Mouse (Mus musculus): Measurements from ENCODE around the gene C1qtnf9.
A peak's percentile ranks its signal among the peaks of the same experiment; 100 is the strongest.

The C1qtnf9 gene

GRCm38 (mm10) chr14:60790103-60790502, 22.2 kb downstream of the C1qtnf9 start:
- peak; percentile 19 for DNase-seq (ENCODE audit: low spot score)

GRCm38 (mm10) chr14:60796600-60797322, 28.8 kb downstream of the C1qtnf9 start:
- no peak for DNase-seq (ENCODE audit: low spot score)

DNA sequence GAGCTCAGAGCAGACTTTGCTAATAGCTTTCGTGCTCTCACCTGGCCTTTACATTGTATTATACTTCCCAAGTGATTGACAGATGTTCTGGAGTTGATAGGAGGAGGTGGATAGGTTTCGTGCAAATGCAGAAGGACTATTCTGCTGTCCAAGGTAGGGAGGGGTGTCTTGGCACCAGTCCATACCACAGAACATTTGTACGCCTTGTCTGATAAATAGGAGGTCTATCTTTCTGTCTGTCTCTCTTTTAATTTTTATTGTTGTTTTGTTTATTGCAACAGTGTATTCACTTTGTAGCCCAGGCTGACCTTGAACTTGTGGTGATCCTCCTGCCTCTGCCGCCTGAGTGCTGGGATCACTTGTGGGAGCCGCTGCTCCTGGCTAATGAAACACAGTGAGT, 29.7 kb downstream of the C1qtnf9 start:
- DNase-seq (ENCODE audit: low spot score): no peak

DNA sequence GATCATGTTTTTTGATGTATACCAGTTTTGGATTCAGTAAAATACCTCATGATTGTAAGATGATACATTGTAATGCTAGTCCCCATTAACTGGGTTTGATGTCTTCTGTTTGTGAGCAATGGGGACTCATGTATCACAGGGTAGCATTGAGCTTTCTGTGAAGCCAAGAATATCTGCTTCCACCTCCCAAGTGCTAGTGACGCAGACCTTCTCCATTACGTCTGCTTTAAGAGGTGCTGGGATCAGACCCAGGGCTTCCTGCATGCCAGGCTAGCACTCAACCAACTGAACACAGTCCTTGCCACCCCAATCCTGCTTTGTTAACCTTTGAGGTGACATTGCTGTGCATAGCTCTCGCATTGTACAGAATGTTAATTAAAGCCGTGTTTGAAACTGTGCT, 30.8 kb downstream of the C1qtnf9 start:
- no peak for DNase-seq (ENCODE audit: low spot score)

- no peak for DNase-seq (ENCODE audit: low spot score)
These were observed 32.1 kb downstream of the C1qtnf9 start for GRCm38 (mm10) chr14:60799762-60800728.

DNA sequence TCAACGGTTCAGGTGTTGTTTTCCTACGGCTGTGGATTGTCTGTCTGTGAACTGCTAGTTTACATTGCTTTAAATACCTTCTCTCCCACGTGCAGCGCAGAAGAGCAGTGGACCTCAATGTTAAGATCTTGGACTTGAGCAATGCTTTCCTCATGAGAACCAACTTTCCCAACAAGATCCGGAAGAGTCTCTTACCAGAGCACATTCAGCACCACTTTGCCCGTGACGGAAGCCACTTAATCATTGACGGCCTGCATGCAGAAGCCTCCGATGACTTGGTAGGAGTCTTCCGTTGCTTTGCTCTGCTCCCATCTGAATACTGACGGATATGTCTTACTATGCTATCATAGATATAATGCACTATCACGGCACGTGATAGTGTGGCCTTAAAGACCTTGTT, 34.1 kb downstream of the C1qtnf9 start:
- DNase-seq (ENCODE audit: low spot score): no peak

DNA sequence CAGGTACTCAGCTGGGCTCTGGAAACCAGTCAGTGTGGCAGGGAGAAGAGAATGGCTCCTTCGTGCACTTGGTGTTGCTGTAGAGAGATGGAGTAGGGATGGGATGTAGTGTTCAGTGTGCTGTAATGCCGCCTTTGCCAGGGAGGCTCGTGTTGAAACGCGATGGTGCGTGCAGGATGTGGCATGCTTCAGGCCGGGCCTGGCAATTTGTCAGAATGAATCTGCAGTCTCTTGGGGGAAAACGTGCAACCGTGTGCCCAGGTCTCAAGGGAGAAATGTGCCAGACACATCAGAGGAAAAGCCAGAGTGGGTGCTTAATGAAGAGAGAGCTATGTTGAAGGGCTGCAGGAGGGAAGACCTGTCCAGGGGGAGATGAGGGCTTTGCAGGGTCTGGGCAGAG, 37.0 kb downstream of the C1qtnf9 start:
- DNase-seq (ENCODE audit: low spot score): no peak

GRCm38 (mm10) chr14:60805871-60806270, 37.9 kb downstream of the C1qtnf9 start:
- DNase-seq (ENCODE audit: low spot score): no peak

DNA sequence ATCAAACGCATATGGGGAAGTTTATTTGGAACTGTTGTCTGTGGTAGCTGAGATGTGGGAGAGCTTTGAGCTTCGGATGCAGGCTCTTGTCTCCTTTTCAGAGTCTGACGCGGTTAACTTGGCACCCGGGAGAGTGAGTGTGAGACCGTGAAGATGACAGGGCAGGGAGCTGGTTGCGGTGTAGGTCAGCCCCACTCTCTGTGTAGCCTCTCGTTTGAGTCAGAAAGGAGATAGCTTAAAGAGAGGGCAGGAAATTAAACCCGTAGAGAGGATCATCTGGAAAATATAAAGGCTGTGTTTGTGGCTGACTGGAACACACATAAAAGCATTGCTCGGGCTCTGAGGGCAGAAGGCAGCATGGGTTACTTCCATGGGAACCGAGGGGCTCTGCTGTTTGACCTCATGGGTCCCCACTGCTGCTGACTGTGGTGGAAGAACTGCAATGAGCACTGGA, 39.0 kb downstream of the C1qtnf9 start:
- no peak for DNase-seq (ENCODE audit: low spot score)

DNA sequence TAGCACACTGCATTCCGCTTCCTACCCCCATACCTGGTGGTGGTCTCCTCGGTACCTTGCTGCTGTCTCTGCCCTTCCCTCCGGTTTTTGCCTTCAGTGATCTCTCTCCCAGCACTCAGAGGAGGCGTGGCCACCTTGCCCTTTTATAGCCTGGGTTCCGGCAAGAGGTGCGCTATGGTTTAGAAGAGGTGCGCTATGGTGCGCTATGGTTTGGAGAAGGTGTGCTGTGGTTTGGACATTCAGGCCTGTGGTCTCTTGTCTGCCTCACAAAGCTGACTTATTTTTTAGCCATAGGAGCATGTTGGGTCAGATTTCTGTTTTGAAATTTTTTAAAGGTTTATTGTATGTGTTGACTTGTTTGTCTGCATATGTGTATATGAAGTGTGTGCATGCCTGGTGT, 41.9 kb downstream of the C1qtnf9 start:
- no peak for DNase-seq (ENCODE audit: low spot score)

- no peak for DNase-seq (ENCODE audit: low spot score)
These were observed 43.6 kb downstream of the C1qtnf9 start for GRCm38 (mm10) chr14:60811547-60811946.

DNA sequence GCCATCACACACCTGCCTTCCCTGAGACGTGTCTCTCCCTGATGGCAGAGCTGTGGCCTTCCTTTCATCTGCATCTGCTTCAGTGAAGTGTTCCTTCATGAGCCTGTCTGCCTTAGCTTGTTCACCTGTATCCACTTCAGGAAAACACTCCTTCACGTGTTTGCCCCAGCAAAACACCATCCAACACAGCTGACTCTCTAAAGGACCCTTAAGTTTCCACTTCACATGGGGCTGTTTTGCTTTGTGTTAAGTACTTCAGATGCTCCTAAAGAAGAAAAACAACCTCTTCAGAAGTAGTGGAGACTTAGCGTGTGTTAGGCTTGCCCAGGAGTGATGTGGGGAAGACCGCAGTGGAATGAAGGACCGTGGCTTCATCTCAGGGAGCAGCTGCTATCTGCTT, 47.2 kb downstream of the C1qtnf9 start:
- no peak for DNase-seq (ENCODE audit: low spot score)

DNA sequence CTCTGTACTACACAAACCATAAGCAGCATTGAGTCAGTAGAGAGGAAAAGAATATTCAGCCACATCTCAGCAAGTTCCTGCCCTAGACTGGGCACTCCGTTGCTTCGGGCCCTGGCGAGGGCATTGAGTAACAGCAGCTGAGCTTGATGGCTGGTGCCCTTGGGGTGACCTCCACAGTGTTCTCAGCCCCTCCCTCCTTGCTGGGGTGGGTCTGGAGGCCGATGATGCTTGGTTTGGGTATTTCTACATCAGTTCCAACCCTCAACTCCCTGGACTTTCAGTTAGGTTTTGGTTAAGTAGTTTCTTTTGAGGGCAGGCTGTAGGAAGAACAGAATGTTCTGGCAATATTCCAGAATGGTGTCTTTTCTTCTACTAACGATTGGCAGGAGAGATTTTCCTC, 50.1 kb downstream of the C1qtnf9 start:
- no peak for DNase-seq (ENCODE audit: low spot score)

- DNase-seq (ENCODE audit: low spot score): no peak
These were observed 62.2 kb downstream of the C1qtnf9 start for GRCm38 (mm10) chr14:60830096-60830495.
